Mouse (Mus musculus) left cerebral cortex, postnatal 4 days (tissue): ENCODE measurements around the gene Miox. TPM values are rescaled to one million over a fixed set of nuclear protein-coding genes. Genes with fewer than 3 reads are reported as not detected.

Experiments used
- DNase-seq: peaks from one replicate; pipeline ENCODE4 v3.0.0-alpha.2; 2022
- intact Hi-C: fragments of 180-260 bp; cut with DNase I; formaldehyde crosslinking; loops from one replicate; pipeline ENCODE4 v1.15.1; 2025
- total RNA-seq, 2 experiments: library from RNA; stranded (reverse); gene quantifications; 2 replicates each; pipeline ENCODE4 v1.2.3; 2021

Miox gene
- total RNA-seq, 2 experiments from 2014 or later: not detected

DNA sequence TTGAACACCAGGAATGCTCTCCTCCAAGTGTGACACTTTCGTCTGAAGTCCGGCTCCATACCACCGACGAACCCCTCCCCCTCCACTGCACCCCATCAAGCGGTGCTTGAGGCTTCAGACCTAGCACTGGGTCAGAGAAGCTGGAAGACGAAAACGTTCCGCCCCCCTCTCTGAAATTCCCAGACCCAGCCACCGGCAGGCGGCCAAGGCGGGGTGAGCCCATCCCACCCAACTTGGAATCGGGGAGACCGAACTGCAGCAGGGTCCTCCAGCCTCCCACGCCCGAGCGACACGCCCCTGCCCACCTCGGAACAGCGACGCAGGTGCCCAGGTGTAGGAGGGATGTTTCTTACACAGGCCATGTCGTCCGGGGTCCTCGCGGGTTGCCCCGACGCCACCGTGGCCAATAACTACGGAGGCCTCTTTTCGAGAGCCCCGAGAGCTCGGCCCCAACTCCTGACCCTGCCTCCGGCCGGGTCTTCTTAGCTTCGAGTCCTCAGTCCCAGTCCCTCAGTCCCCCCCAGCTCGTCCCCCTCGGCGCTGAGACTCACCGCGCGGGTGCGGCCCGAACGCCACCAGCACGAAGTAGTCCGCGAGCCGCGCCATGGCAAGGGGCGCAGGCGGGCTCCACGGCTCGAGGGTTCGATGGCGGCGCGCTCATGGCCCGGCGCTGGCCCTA is 19.5 kb upstream of the Miox start:
- peak; percentile 49 for DNase-seq

DNA sequence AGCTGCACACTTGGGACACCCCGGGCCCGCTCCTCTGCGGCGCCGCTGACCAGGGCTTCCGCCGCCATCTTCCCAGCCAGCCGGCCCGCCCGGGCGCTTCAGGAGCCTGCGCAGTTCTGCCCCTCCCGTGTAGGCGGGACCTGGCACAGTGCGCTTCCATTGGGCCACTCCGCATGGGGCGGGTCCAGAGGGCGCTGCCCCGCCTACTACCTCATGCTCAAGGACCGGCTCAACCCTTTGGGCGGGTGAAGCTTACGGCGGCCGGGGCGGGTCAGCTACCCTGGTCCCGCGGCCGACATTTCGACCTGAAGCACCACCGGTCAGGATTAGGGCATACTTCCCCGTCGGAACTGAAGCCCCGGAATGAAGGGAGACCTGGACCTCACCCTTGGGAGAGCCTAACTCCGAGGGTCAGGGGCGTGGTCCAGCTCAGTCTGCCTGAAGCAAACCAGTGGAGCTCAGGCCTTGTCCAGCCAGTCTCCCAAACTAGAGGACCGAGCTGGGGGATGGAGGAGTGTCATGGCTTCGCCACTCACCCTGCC is 18.9 kb upstream of the Miox start, which contains the start of gene Sbf1:
Gene Sbf1 (minus strand): TSS at position 122 of the 542 bp plus-strand sequence.
- peak; percentile 99 for DNase-seq
- intact Hi-C loops: no loop called here

More for the DNA sequence above, 19.5 kb upstream of the Miox start:
- intact Hi-C loops: no loop called here

DNA sequence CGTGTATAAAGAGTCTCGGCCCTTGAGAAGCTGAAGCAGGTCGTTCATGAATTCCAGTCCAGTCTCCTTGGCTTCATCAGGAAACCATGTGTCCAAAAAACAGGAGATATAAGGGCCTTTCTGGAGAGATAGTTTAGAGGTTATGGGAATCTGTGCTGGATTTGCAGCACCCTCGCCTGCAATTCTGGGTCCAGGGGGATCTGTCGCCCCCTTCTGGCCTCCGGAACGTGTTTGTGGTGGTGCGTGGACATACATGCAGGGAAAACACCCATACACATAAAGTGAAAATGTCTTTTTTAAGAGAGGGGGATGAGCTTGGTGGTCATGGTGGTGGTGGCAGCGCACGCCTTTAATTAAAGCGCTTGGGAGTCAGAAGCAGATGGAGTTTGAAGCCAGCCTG is 18.1 kb upstream of the Miox start:
- intact Hi-C loops: no loop called here
- no peak for DNase-seq

DNA sequence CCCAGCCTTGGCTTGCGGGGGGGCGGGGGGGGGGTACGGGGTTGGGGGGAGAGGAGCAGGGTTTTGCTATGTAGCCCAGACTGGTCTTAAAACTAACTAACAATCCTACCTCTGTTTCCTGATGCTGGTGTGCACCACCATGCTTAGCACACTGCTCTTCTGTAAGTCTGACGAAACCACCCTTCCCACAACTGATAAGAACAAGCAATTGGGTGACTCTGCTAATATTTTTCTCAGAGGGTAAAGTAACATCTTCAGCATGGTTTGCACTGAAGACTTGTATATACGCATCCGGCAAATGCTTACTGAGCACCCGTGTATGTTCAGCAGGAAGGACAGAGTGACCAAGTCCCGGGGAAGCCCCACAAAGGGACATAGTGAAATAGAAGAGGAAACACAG is 12.9 kb upstream of the Miox start:
- intact Hi-C loops: no loop called here
- no peak for DNase-seq

DNA sequence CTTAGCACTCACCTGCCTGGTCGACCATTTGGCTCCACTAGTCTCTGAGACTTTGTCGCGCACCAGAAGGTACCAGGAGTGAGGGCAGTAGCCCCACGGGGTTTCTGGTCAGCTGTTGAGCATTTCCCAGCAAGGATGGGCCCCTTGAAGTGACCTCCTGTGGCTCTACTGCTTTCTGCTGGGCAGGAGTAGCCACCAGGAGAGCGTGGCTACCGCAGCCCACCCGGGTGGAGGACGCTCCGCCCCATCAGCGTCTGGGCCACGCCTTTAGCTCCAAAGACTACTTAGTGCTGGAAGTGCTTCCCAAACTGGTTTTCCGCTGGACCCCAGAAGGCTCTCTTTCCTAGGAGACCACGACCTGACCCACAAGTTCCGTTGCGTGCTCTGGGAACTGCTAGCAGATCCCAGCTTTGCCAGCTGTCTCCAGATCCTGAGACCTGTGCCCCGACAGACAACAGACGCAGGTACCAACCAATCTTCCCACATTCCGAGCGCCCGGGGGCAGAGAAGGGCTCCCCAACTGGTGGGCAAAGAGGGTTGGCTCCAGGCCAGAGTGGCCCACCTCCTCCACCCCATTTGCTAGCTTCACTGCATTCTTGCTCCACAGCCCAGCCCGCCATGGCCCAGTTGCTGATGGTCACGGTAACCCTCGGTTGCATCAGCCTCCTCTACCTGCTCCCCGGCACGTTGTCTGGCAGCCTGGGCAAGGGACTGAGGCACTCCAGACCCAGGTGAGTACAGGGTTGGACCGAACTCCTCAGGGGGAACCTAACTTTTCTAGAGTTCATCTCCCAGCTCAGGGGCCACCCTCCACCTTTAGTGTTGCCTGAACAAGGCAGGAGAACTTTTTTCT is 11.3 kb upstream of the Miox start, which contains the start of gene Adm2:
Gene Adm2 (plus strand): TSS at position 51 of the 853 bp plus-strand sequence.
- intact Hi-C loops: no loop called here

DNA sequence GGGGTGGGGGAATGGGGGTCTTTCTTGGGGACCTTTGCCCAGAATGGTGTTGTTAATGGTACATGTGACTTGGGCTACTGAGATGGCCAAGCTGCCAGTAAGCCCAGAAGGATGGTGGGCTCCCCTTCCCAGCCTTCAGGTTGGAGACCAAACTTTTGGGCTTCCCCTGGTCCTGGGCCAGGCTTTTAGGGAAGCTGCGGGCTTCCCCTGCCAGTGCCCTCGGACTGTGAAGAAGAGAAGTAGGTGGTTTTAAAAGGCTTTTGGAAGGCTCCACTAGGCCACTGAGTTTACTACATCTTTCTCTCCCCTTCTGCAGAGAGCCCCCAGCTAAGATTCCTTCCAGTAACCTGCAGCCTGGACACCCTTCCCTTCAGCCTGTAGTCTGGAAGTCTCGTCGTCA is 10.5 kb upstream of the Miox start:
- intact Hi-C loops: no loop called here
- no peak for DNase-seq

More for the DNA sequence above, 11.3 kb upstream of the Miox start, which contains the start of gene Adm2:
- no peak for DNase-seq

DNA sequence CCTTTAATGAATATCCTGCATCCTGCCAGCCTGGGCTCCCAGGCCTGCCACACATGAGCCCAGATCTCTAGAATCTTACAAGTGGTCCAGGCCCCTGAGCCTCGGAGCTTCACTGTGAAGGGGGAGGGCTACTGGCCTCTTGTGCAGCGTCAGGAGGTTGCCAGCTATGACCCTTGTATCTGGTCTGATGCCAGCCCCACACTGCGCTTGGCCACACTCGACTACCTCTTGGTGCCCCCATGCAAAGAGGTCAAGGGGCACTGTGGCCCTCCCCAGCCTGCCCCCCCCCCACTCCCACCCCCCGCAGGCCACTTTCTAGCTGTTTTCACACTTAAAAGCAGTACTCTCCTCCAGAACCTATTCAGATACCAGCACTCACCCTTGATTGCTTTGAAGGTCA is 7.8 kb upstream of the Miox start:
- intact Hi-C loops: no loop called here
- no peak for DNase-seq

DNA sequence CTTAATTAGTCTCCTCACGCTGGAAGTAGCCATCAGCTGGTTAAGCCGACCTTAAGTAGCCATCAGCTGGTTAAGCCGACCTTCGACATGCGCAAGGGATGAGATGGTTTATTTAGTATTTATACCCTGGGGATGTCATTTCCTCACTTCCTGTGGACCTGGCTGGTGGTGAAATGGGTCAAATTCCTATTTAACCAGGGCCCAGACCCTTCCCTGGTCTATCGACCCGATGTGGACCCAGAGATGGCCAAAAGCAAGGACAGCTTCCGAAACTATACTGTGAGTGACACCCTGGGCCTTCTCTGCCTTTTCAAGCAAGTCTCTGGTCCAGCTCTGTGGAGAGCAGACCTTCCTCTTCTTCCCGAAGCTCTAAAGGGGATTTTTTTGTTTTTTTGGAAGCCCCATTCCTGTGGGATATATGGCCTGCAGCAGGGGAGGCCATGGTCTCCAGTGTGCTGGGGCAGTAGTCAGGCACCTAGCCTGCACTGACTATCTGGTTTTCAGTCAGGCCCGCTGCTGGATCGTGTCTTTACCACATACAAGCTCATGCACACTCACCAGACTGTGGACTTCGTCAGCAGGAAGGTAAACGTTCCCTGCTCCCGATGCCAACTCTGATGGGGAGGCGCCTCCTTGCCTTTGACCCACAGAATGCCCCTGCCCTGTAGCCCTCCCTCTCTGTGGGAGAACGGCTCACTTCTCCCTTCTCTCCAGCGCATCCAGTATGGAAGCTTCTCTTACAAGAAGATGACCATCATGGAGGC is 758 bp downstream of the Miox start:
- intact Hi-C loops: no loop called here
- no peak for DNase-seq

DNA sequence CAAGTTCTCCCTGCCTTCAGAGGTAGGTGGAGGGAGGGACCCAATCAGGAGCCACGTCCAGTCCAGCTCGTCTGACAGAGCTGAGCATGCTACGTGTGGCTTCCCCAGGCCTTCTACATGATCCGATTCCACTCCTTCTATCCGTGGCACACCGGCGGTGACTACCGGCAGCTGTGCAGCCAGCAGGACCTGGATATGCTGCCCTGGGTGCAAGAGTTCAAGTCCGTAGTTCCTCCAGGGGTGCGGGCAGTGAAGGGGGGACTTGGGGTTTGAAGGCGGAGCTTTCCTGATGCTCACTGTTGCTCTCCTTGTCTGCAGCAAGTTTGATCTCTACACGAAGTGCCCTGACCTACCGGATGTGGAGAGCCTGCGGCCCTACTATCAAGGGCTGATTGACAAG is 2.2 kb downstream of the Miox start:
- intact Hi-C loops: no loop called here
- no peak for DNase-seq

DNA sequence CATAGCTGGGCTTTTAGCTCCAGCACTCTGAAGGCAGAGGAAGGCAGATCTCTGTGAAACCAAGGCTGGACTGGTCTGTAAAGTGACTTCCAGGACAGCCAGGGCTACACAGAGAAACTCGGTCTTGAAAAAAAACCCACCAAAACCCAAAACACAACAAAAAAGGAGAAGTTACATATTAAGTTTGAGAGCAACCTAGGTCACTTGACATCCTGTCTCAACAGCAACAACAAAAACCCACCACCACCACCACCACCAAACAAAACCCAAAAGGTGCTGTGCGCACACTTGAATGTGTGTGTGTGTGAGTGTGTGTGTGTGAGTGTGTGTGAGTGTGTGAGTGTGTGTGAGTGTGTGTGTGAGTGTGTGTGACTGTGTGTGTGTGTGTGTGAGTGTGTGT is 5.5 kb downstream of the Miox start:
- DNase-seq: no peak
- intact Hi-C loops: no loop called here

DNA sequence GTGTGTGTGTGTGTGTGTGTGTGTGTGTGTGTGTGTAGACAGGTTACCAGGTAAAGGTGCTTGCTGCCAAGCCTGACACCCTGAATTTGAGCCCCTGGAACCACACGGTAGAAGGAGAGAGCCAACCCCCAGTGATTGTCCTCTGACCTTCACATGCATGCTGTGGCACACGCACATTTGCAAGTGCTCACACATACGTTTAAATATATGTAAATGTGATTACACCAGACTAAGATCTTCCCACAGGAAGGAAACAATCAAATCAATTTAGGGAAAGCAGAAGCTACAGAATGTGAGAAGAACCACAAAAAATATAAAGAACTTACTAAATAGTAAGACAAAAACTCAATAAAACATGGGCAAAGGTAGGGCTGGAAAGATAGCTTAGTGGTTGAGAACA is 5.9 kb downstream of the Miox start:
- intact Hi-C loops: no loop called here
- DNase-seq: no peak

DNA sequence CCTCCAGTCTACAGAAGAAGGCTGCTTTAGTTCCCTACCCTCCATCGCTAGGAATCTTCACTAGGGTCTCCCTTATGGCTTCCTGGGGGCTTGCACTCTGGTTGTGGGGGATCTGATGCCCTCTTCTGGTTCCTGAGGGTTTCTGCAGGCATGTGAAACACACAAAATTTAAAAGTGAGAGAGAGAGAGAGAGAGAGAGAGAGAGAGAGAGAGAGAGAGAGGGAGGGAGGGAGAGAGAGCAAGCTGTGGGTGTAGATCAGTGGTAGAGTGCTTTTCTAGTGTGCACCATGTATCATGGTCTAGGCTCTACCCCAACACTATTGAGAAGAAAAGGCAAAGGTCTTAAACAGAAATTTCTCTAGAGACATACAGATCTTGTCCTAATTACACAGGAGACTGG is 7.5 kb downstream of the Miox start:
- intact Hi-C loops: no loop called here
- DNase-seq: no peak

DNA sequence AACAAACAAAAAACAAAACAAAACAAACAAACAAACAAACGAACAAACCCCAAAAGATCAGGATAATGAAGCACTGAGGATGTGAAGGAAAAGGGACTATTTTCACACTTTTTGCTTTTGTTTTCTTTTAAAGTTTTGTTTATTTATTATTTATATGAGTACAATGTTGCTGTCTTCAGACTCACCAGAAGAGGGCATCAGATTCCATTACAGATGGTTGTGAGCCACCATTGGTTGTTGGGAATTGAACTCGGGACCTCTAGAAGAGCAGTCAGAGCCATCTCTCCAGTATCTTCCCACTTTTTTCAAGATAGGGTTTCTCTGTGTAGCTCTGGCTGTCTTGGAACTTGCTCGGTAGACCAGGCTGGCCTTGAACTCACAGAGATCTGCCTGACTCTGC is 9.1 kb downstream of the Miox start:
- intact Hi-C loops: no loop called here
- no peak for DNase-seq

DNA sequence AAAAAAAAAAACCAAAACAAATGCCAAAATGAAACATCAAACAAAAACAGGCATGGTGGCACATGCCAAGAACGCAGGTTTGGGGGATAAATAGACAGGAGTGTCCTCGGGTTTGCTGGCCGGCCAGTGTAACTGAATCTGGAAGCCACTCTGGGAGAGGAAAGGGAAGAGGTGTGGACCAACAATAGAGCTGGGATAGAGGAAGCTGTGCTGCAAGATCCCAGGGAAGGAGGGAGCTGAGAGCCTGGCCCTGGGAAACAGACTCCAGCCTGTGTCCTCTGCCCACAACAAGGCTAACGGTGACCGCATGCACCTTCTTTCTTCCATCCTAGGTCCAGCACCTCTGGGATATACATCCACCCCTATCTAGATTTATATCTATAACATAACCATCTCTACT is 16.2 kb downstream of the Miox start:
- no peak for DNase-seq
- intact Hi-C loops: no loop called here

DNA sequence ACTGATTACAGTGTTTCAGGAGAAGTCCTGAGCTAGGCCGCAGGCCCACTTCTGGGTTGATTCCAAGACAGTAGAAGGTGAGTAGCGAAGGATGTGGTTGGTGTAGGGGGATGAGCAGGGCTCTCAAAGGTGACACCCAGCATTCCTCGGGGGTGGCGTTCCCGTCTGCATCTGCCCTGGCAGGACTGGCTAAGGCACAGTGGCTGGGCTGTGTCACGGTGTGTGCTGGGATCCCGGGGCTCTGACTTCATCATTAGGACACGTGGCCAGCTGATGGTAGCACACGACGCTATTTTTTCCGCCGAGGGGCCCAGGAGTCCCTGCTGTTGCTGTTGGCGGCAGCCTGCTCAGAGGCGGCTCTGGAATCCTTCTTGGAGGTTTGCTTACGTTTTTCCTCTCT is 17.1 kb downstream of the Miox start:
- DNase-seq: no peak
- intact Hi-C loops: no loop called here

DNA sequence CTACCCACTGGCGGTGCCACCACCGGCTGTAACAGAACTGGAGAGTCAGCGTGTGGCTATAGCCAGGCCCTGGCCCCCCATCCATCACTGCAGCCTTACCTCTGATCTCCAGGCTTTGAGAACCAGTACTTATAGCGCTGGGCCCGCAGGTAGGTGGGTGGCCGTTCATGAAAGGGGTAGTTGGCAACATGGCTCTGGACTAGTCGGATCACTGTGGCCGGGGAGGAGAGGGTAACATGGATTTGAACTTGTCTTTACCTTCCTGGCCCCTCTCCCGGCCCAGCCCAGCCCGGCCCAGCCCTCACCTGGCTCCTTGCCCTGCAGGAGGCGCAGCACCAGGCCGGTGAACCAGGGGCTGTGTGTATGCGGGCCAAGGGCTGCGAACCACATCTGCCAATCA is 17.9 kb downstream of the Miox start:
- no peak for DNase-seq
- intact Hi-C loops: no loop called here

DNA sequence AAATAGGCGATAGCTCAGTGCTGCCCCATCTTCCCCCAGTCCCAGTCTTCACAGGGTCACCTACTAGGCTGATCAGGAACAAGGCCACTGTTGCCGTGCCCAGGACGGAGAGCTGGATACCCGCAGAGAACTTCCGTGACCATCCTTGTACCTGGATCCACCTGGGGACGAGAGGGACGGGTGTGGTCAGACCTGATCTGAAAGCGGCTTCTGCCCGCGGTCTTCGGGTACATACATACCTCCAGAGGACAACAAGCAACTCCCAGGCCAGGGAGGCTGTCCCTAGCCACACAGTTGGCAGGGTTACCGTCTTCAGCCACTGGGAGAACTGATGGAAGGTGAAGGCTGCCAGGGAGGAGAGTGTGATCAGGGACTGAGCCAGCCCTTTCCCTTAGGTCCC is 18.6 kb downstream of the Miox start:
- intact Hi-C loops: no loop called here
- no peak for DNase-seq

DNA sequence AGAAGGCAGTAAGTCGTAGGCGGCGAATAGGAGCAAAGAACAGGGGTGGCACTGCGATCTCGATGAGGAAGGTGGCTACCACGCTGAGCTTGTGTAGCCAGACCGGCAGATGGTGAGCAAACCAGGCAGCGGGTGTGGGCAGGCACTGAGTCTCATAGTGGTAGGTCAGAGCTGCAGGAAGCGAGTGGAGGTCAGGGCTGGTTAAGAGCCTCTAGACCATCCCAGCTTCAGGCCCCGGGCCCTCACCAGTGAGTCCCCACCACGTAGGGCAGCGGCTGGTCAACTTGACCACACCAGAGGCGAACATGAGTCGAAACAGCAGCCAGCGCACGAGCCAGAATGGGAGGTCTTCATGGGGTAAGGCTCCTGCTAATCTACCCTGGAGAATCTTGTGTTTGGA is 19.6 kb downstream of the Miox start:
- DNase-seq: no peak
- intact Hi-C loops: no loop called here

DNA sequence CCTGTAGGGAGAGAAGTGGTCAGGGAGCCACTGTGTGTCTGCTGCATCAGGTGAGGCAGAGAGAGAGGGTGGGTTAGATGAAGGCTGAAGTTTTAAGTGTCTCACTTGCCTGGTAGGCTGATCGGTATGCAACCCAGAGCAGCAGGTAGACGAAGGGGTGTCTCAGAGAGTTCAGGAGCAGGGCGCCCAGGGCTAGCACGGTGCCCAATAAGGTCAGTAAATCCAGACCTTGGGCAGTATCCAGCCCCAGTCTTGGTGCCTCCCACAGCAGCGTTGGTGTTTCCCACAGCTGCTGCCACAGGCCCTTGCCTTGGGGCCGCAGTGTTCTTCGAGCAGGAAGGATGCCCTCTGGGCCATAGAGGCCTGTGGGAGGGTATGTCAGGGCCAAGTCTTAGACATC is 20.3 kb downstream of the Miox start:
- intact Hi-C loops: no loop called here
- DNase-seq: no peak

DNA sequence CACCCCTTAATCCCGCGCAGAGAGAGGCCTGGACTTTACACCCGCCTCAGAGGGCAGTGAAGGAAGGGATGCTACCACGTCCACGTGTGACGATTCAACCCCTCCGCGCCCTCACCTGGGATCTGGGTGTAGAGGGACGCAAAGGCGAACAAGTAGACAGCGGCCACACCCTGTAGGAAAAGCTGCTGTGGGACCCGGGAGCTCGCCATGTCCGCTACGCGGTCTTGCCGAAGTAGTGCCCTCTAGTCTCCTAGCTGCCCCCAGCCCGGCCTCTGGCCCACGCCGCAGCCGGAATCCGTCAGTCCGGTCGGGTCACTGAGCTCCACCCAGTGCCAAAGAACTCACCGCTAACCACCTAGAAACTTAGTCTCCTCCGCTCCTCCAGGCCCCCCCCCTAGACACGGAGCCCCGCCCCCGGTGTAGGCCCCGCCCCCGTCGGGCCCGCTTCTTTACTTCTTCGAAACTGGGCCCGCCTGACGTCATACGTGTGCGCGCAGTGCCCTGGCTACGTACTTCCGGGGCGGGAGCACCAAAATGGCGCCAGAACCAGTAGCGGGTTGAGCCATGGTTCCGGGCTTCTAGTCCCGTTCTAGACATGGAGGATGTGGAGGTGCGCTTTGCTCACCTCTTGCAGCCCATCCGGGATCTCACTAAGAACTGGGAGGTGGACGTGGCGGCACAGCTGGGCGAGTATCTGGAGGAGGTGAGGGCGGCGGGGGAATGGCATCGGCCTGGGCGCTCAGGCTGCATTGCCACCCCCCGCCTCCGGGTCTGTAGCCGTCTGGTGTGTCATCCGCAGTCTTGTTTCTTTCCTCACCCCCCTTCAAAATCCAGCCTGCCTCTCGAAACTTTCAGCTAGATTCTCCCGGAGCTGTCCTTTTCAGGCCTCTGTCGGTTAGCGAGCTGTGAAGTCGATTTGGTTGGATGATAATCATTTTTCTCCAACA is 21.3 kb downstream of the Miox start, which contains the start of the genes Lmf2 and Ncaph2:
Gene Lmf2 (minus strand): TSS at position 419 of the 947 bp plus-strand sequence.
Gene Ncaph2 (plus strand): TSS at position 479 of the 947 bp plus-strand sequence.
- intact Hi-C loops: no loop called here
- peak; percentile 96 for DNase-seq
